Mouse (Mus musculus) thymus, postnatal 14 days (tissue): ENCODE measurements around the gene Prpf4b.
"Not testable (repeated sequence)": the region's sequence is repeated elsewhere in the genome, so short reads cannot be mapped to it uniquely, and the experiment has no call there.

Experiments
- DNase-seq: peaks from one replicate; pipeline ENCODE4 v3.0.0; 2021

The Prpf4b gene

DNA sequence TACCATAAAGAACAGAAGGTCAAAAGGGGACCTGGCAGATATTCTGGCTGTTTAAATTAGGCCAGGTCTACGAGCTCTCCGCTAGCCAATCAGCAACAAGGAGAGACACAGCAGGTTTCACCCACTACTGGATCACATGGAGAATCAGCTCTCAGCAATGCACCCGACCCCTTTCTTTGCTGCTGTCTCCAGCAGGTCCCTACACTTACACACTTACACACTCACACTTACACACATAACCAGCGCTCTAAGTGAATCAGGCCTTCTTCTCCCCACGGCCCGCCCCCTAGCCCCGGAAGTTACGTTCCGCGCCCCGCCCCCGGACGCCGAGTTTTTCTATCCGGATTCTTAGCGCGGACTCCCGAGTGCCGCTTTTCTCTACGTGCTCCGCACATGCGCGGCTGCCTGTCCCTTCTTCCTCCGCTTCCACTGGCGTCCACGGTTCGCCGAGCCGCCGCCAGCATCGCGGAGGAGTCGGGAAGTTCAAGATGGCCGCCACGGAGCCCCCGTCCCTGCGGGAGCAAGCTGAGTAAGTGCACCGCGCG is at the start of gene Prpf4b:
TSS of gene Prpf4b (plus strand) at position 137 of the 545 bp plus-strand sequence.
- peak; percentile 96 for DNase-seq

GRCm38 (mm10) chr13:34826760-34827690 is 48.1 kb upstream of the Prpf4b start:
- DNase-seq, result no peak

DNA sequence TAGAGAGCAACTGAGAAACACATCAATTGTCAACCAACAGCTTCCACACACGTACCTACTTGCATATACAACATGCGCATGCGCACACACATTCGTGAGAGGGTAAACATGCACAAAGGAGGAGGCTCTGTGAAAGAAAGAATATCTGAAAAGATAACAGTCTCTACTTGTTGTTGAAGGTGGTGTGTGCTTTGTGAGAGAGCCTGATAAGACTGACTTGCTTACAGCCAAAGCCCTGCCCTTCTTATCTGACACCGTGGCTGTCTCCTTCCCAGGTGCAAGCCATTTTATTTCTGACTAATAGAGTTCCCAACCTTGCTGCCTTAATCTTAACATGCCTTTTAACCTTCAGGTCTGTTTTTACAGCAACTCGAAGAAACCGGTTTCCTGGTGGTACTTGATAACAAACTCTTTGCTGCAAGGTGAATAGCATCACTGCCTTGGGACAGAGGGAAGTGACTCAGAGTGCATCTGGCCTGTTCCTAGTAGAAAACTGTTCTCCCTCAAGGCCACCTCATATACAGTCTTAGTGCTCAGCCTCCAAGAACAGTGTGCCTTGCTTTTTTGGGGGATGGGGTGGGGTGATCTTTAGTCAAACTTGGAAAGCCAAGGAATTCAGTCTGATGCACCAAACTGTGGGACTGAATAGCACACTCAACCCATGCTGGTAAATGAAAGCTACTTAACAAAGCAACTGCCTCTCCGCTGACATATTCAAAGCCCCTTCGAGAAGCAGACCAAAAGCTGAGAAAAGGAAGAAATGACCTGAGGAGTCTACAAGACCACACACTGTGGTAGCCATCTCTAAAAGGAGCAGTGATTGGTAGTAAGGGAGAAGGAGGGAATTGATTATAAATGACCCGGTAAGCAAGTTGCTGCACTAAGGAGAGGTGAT is 46.9 kb upstream of the Prpf4b start:
- DNase-seq, result no peak

DNA sequence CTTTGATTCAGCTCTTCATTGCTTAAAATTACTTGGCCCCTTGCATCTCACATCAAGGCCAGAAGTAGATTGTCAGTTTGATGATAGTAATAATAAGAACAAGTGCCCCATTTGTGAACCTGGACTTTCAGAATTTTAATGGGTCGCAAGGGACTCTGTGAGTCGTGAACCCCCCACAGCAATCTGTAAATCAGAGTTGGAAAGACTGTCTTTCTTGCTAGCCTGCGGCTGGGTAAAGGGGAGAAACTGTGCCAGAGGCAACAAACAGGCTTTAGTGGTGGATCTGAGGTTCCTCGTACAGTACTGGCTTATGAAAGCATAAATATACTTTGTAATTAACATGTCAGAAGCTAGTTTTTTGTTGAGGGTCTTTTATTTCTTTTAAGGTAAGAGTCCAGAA is 32.3 kb upstream of the Prpf4b start:
- DNase-seq, result no peak

- no peak for DNase-seq
Observed at GRCm38 (mm10) chr13:34850759-34851158, 24.3 kb upstream of the Prpf4b start.

DNA sequence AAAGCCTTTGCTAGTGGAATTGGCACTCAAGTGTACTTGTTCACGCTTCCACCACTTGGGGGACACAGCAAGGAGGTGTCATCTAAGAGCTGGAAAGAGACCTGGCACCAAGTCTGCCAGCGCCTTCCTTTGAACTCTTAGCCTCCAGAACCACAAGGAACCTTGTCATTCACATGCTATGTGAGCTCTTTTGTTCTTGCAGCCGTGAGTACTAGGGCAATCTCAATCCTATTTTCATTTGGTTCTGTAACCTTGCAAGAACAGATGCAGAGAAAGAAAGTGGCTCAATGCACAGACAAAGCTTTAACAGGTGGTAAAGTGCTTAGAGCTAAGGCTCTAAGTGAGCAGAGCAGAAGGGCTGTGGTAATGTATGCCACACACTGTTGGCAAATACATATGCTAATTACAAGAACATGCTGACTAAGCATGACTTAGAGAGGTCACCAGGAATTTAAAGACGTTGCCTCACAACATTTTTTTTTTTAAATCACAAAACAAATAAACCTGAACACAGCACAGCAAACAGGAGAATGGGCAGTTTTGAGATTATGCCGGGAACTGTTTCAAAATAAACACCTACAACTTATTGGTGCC is 23.8 kb upstream of the Prpf4b start:
- no peak for DNase-seq

DNA sequence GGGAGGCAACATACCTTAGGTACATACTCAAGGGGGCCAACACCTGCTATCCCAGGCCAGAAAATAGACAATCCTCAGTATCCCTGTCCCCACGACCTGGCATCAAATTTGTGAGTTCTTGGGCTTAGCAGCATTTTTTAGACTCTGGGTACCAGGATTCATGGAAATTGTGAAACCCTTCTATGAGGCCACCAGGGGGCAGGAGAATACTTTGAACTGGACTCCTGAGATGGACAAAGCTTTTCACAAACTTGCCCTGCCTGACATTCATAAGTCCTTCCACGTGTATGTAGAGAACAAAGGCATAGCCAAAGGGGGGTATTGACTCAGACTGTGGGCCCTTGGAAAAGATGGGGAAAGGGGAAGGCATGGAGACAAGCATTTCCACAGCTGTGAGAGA is 17.6 kb upstream of the Prpf4b start:
- peak; percentile 25 for DNase-seq

DNA sequence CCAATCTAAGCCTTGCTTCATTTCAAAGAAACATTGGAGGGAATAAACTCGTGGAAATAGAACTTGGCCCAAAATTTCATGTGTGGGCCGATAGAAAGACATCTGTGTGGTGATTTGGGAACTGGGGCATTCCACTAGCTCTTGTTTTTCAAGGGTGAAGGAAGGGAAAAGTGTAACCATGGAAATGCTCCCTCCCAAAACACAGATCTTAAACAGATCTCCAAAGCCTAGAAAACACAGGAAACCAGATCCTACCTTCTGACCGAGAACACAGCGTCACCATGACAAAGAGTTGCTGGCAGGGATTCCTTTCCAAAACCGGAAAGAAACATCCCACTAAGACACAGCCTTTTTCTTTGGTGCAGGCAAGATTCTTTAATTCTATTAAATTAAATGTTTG is 15.7 kb upstream of the Prpf4b start:
- DNase-seq, result no peak

GRCm38 (mm10) chr13:34861166-34861565 is 13.9 kb upstream of the Prpf4b start:
- DNase-seq, result not testable (repeated sequence)

DNA sequence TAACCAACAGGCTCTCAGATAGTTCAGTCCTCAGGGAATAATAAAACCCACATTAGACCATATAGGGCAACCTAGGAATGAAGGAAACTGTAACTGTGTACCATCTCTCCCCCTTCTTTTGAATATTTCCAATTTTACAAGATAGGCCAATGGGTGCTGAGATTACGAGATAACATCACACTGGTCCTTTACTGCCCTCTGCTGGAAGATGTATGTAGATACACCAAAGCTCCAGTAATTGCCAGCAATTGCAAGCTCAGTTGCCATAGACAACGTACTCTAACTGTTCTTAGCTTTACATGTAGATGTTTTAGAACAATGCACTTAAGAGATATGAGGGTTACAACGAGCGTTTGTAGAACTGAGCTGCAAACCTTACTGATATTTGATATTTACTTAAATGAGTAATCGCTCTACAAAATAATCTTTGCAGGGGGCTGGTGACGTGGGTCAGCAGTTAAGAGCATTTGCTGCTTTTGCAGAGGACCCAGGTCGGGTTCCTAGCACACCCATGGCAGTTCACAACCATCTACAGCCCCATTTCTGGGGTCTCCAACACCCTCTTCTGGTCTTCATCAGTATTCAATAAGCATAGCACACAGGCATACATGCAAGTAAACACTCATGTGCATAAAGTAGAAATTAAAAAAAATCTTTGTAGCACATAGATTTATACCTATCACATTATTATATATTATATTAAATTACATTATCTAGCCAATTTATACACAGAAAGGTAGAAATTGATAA is 10.5 kb upstream of the Prpf4b start:
- DNase-seq, result peak; percentile 40

- DNase-seq, result peak; percentile 91
Observed at GRCm38 (mm10) chr13:34873801-34874681, 1.1 kb upstream of the Prpf4b start.

GRCm38 (mm10) chr13:34874736-34875135 is 366 bp upstream of the Prpf4b start:
- peak; percentile 26 for DNase-seq

- no peak for DNase-seq
Observed at GRCm38 (mm10) chr13:34875741-34876445, 791 bp downstream of the Prpf4b start.

DNA sequence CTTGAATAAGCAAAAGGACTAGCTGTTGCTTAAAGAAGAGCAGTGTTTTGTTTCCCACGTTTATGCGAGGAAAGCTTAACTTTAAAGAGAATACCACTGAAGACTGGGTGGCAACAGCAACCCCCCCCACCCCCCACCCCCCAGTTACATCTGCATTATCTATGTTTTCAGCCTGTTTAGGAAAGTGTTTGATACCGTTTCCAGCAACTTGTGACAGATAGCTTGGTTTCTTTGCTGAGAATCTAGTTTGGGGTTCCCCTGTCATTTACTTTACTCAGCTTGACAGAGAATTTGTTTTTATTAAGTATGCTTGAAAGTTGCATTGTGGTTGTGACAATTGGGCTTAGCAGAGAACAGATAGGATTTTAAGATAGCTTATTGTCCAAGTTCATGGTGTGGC is 1.4 kb downstream of the Prpf4b start:
- no peak for DNase-seq

- DNase-seq, result no peak
Observed at GRCm38 (mm10) chr13:34892871-34893270, 17.8 kb downstream of the Prpf4b start.

GRCm38 (mm10) chr13:34914614-34915013 is 39.5 kb downstream of the Prpf4b start:
- peak; percentile 43 for DNase-seq

- DNase-seq, result peak; percentile 10
Observed at GRCm38 (mm10) chr13:34916520-34917167, 41.5 kb downstream of the Prpf4b start.

GRCm38 (mm10) chr13:34924210-34924609 is 49.1 kb downstream of the Prpf4b start, which contains the start of the genes Fam217a and 4933417A18Rik:
Gene Fam217a (minus strand): TSS chr13:34924310.
Gene 4933417A18Rik (plus strand): TSS chr13:34924409.
- no peak for DNase-seq

DNA sequence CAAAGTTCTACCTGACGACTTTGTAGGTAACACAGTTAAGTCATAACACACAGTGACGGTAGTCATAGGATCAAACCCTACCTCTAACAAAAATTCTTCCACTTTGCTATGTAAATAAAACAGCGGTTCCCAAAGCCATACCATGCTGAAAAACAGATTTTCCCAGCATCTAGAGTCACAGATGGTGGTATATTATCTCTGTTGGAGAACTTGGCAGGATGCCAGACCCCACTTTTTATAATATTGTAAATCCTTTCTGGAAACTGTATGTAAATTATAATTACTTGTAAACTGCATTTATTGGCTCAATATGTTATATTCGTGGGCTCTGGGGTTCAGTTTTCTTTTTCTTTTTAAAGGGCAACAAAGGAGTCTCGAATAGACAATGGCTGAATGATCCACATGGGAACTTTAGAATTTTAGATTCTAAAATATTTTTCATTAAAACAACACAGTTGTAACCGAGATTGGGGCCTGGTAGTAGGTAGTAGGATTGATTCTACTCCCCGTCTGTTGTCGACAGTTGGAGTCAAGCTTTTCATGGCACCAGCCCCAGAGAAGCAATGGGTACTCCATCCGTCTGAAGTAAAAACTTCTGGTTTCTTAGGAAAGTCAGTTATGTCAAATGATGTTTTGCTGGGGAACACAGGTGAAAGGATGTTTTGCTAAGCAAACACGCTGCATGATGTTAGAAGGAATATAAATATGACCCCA is 60.0 kb downstream of the Prpf4b start:
- no peak for DNase-seq
